Comparison of ENCODE assay signal across 16 mouse cellular contexts in the genomic region with DNA sequence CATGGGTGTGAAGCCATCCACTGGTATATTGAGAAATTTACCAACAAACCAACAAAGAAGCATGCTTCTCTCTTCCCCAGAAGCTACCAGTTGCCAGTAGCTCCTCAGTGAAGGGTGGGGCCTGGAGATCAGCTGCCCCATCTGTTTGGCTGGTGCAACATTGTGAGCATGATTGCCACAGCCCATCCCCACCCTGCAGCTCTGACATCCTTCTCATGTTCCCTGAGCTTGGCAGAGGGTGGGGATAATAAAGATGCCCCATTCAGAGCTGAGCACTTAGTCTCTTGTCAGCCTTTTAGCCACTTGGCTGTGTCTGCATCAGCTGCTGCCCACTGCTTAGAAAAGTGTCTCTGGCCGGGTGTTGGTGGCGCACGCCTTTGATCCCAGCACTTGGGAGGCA. TPM values are rescaled to one million over a fixed set of nuclear protein-coding genes. Genes with fewer than 3 reads are reported as not detected.
A peak's percentile ranks its signal among the peaks of the same experiment; 100 is the strongest.
DNase-seq lines count a peak whose midpoint lies in the region; ATAC-seq and TF ChIP-seq lines count a peak whose summit lies in the region.
"Had no signal": no experiment of that assay in that cellular context is flagged by ENCODE, and none has a peak within 500 bp of the region (broad histone marks: within the 10 kb centered on the region; RNA-seq: fewer than 3 reads in every experiment).

No protein-coding gene starts in this region.

- H3K4me3 ChIP-seq in layer of hippocampus, adult 2 months, result no peak overlapping the region
- H3K4me3 ChIP-seq in intestine, embryonic 16.5 days (ENCODE audit: low read length), result no peak overlapping the region
- H3K4me3 ChIP-seq: forebrain, embryonic 13.5 days; heart, embryonic 15.5 days; midbrain, embryonic 12.5 days had no signal

- H3K27ac ChIP-seq in layer of hippocampus, adult 2 months, result peak overlapping the region; percentile 43; the same call in 1 of the 2 replicates
- no peak overlapping the region for H3K27ac ChIP-seq in intestine, embryonic 16.5 days (ENCODE audit: low read length)
- H3K27ac ChIP-seq: forebrain, embryonic 13.5 days; heart, embryonic 15.5 days; midbrain, embryonic 12.5 days had no signal

- H3K4me1 ChIP-seq in intestine, embryonic 16.5 days (ENCODE audit: control insufficient read depth, insufficient read depth, low read length), result no peaks in the 10 kb centered on the region
- H3K4me1 ChIP-seq: midbrain, embryonic 12.5 days had no signal

- H3K27me3 ChIP-seq in intestine, embryonic 16.5 days (replicated peaks; ENCODE audit: control insufficient read depth, insufficient read depth, low read length), result no peaks in the 10 kb centered on the region
- H3K27me3 ChIP-seq: forebrain, embryonic 13.5 days; heart, embryonic 15.5 days; midbrain, embryonic 12.5 days had no signal

- H3K4me2 ChIP-seq in intestine, embryonic 16.5 days (ENCODE audit: low read depth, low read length), result no peak overlapping the region
- H3K4me2 ChIP-seq: forebrain, embryonic 13.5 days; heart, embryonic 15.5 days; midbrain, embryonic 12.5 days had no signal

- DNase-seq in layer of hippocampus, adult 2 months (ENCODE audit: low spot score in 2 of 2), result no peak
- no peak for DNase-seq in layer of hippocampus, postnatal 14 days (ENCODE audit: low spot score in 2 of 2)
- DNase-seq in c-Kit-positive CD71-positive TER-119-negative erythroid progenitor cells, embryonic 14.5 days (ENCODE audit: low read depth), result peak; percentile 16
- DNase-seq in liver, result peak; percentile 49
- DNase-seq in heart, postnatal 14 days, result no peak
- DNase-seq in urinary bladder, postnatal 36 days (ENCODE audit: low spot score in 2 of 2), result no peak
- DNase-seq: thymus, postnatal 36 days had no signal

- ATAC-seq in megakaryocyte-erythroid progenitor cell, adult 5-6 weeks (replicated peaks; ENCODE audit: low FRiP score, low TSS enrichment, poor library complexity, severe bottlenecking), result peak; percentile 97
- ATAC-seq in intestine, embryonic 16.5 days, result no peak
- ATAC-seq: CD4-positive, CD25-positive, alpha-beta regulatory T cell, adult 4 months; forebrain, embryonic 13.5 days; intestine, postnatal 0 days had no signal

- H3K36me3 ChIP-seq in intestine, embryonic 16.5 days (ENCODE audit: control insufficient read depth, insufficient read depth, low read length), result no peaks in the 10 kb centered on the region

- no peaks in the 10 kb centered on the region for H3K9me3 ChIP-seq in intestine, embryonic 16.5 days (ENCODE audit: control insufficient read depth, low read length)
- H3K9me3 ChIP-seq: forebrain, embryonic 13.5 days; heart, embryonic 15.5 days; midbrain, embryonic 12.5 days had no signal

- no peak overlapping the region for H3K9ac ChIP-seq in intestine, embryonic 16.5 days (ENCODE audit: low read depth, low read length)
- H3K9ac ChIP-seq: forebrain, embryonic 13.5 days; heart, embryonic 15.5 days; midbrain, embryonic 12.5 days had no signal

- intact Hi-C loops in heart, postnatal 14 days (cut with DNase I), result loop anchor here (5.0 kb wide), 1 partner anchor 36 kb away; no protein-coding TSS in a partner anchor

- TF ChIP-seq CTCF in layer of hippocampus, adult 2 months (conservative IDR thresholded peaks at IDR 0.05), result no peak

- WGBS in intestine, embryonic 16.5 days, result 91% methylated on average over 3 of the region's 3 CpGs

RNA-seq across cellular contexts. Expression of a gene that starts 39.1 kb away (rescaled TPM):
- total RNA-seq in layer of hippocampus, adult 2 months (2021), result 100 to 1,000 TPM; 360 to 361 TPM
- 100 to 1,000 TPM; 255 to 268 TPM for total RNA-seq in layer of hippocampus, postnatal 14 days (2021)
- 4.5 and 7.6 TPM in 2 replicates for total RNA-seq in megakaryocyte-erythroid progenitor cell, adult 5-6 weeks (2014; fragmentation: Nextera tagmentation)
- 5.8 and 7.7 TPM in 2 replicates for total RNA-seq in megakaryocyte-erythroid progenitor cell, adult 5-6 weeks (2017)
- total RNA-seq in heart, postnatal 14 days (2021), result 10 to 100 TPM; 19.8 to 24.1 TPM
- polyA plus RNA-seq in intestine, embryonic 16.5 days (2015; fragmentation: Nextera tagmentation; extraction: Ambion mirVana), result 3.7 and 4.3 TPM in 2 replicates

RNA-seq across cellular contexts. Expression of a gene that starts 41.7 kb away (rescaled TPM):
- total RNA-seq in layer of hippocampus, adult 2 months (2021), result 1 to 10 TPM in 1 of 2 experiments, under 1 TPM in 1; 0.83 to 1.5 TPM
- under 1 TPM in 1 of 2 experiments, not detected in 1; 0.94 TPM for total RNA-seq in layer of hippocampus, postnatal 14 days (2021)
- total RNA-seq in megakaryocyte-erythroid progenitor cell, adult 5-6 weeks (2014; fragmentation: Nextera tagmentation), result not detected in 2 replicates
- total RNA-seq in megakaryocyte-erythroid progenitor cell, adult 5-6 weeks (2017), result not detected in 2 replicates
- 10 to 100 TPM; 18.9 to 53.7 TPM for total RNA-seq in heart, postnatal 14 days (2021)
- not detected in 2 replicates for polyA plus RNA-seq in intestine, embryonic 16.5 days (2015; fragmentation: Nextera tagmentation; extraction: Ambion mirVana)
- total RNA-seq: neutrophil, adult 5-6 weeks had no signal
- polyA plus RNA-seq: CD4-positive, CD25-positive, alpha-beta regulatory T cell, adult 4 months; forebrain, embryonic 13.5 days; intestine, postnatal 0 days; limb, embryonic 11.5 days; midbrain, embryonic 12.5 days had no signal

Comparison
In these comparisons a context has a peak if more than half of its experiments do, and no peak if none do; other contexts are left out.
1. DNase-seq: peak in c-Kit-positive CD71-positive TER-119-negative erythroid progenitor cells, embryonic 14.5 days (single experiment) and liver (single experiment); none in layer of hippocampus, adult 2 months (0 of 2), layer of hippocampus, postnatal 14 days (0 of 2), heart, postnatal 14 days (0 of 2) and urinary bladder, postnatal 36 days (0 of 2).
2. RNA of a gene that starts 39.1 kb away (total RNA-seq): 360 to 361 TPM in layer of hippocampus, adult 2 months and 255 to 268 TPM in layer of hippocampus, postnatal 14 days; 19.8 to 24.1 TPM in heart, postnatal 14 days and 4.5 to 7.7 TPM in megakaryocyte-erythroid progenitor cell, adult 5-6 weeks; every median in the first group is over 10 times any median in the second.
3. RNA of a gene that starts 41.7 kb away (total RNA-seq): 18.9 to 53.7 TPM in heart, postnatal 14 days; 0.83 to 1.5 TPM in layer of hippocampus, adult 2 months, 0.94 TPM in layer of hippocampus, postnatal 14 days and not detected in megakaryocyte-erythroid progenitor cell, adult 5-6 weeks; every median in the first group is over 4 times any median in the second.